Mouse (Mus musculus) adrenal gland, postnatal 4 days (tissue): ENCODE data around the gene Lin52. TPM values are rescaled to one million over a fixed set of nuclear protein-coding genes. Genes with fewer than 3 reads are reported as not detected.

ENCODE experiments used
- DNase-seq, 2 experiments: peaks; one replicate each; pipeline ENCODE4 v3.0.0; 2021 to 2022; ENCODE audit warnings: low spot score in 2 of 2, mixed read lengths in 2 of 2
- total RNA-seq, 2 experiments: library from RNA; stranded (reverse); gene quantifications; 2 replicates each; pipeline ENCODE4 v1.2.3; 2021

Lin52 gene
- total RNA-seq, 2 experiments from 2014 or later: 11.7 to 12.9 TPM

- peak; percentile 92 to 94 for DNase-seq
Measured at GRCm38 (mm10) chr12:84589825-84590761, 138.9 kb downstream of the Lin52 start.

Other genes with a start within 250 kb of the Lin52 start
- 10 to 100 TPM; 30.2 to 34.8 TPM for gene Elmsan1, start 232.5 kb upstream of the Lin52 start, total RNA-seq
- 10 to 100 TPM; 57.3 to 66.2 TPM for gene Ptgr2, start 166.2 kb upstream of the Lin52 start, total RNA-seq
- 10 to 100 TPM; 64.6 to 68.9 TPM for gene Zfp410, start 134.6 kb upstream of the Lin52 start, total RNA-seq
- 10 to 100 TPM; 60.5 to 64.9 TPM for gene Coq6, start 89.8 kb upstream of the Lin52 start, total RNA-seq
- gene Fam161b, start 89.6 kb upstream of the Lin52 start, total RNA-seq: 1 to 10 TPM; 2.0 to 2.7 TPM
- 10 to 100 TPM; 58.3 to 61.3 TPM for gene Entpd5, start 42.4 kb upstream of the Lin52 start, total RNA-seq
- 1 to 10 TPM; 3.0 to 5.1 TPM for gene Bbof1, start 42.4 kb upstream of the Lin52 start, total RNA-seq
- 10 to 100 TPM; 19.4 to 19.6 TPM for gene Rnf113a2, start 34.2 kb upstream of the Lin52 start, total RNA-seq
- gene Aldh6a1, start 418 bp upstream of the Lin52 start, total RNA-seq: 100 to 1,000 TPM in 1 of 2 experiments, 10 to 100 TPM in 1; 98.9 to 103 TPM
- not detected for gene Vsx2, start 118.3 kb downstream of the Lin52 start, total RNA-seq
- gene Abcd4, start 166.0 kb downstream of the Lin52 start, total RNA-seq: 10 to 100 TPM; 11.3 to 13.8 TPM
- gene Vrtn, start 189.6 kb downstream of the Lin52 start, total RNA-seq: not detected
- gene Syndig1l, start 247.4 kb downstream of the Lin52 start, total RNA-seq: under 1 TPM; 0.71 to 0.87 TPM